Mouse (Mus musculus): ENCODE data around the gene Defb19. TPM values are rescaled to one million over a fixed set of nuclear protein-coding genes. Genes with fewer than 3 reads are reported as not detected.

Defb19 gene
- polyA plus RNA-seq, 1 experiment, result 946 TPM

GRCm38 (mm10) chr2:152608719-152609118, 28.6 kb upstream of the Defb19 start:
- no peak overlapping the region for H3K4me3 ChIP-seq (ENCODE audit: control insufficient read depth, low read depth, low read length)
- peaks cover 7% of the 10 kb centered on the region for H3K4me1 ChIP-seq (ENCODE audit: control insufficient read depth, insufficient read depth, low read length)
- H3K36me3 ChIP-seq (ENCODE audit: control insufficient read depth, insufficient read depth, low read length), result no peaks in the 10 kb centered on the region
- H3K27ac ChIP-seq (ENCODE audit: control insufficient read depth, insufficient read depth, low read depth, low read length), result no peak overlapping the region
- no peaks in the 10 kb centered on the region for H3K27me3 ChIP-seq (ENCODE audit: control insufficient read depth, insufficient read depth, low read length)
- TF ChIP-seq CTCF (IDR thresholded peaks at IDR 0.05; ENCODE audit: control insufficient read depth, insufficient read depth, insufficient replicate concordance, low read depth, low read length) (no peak), POLR2A (IDR thresholded peaks at IDR 0.05; ENCODE audit: control insufficient read depth, low read depth, low read length) (no peak)

- TF ChIP-seq POLR2A (IDR thresholded peaks at IDR 0.05; ENCODE audit: control insufficient read depth, low read depth, low read length), result no peak
- TF ChIP-seq CTCF (IDR thresholded peaks at IDR 0.05; ENCODE audit: control insufficient read depth, insufficient read depth, insufficient replicate concordance, low read depth, low read length), result no peak
- Histone ChIP-seq H3K27me3 (ENCODE audit: control insufficient read depth, insufficient read depth, low read length) (no peaks in the 10 kb centered on the region), H3K4me3 (ENCODE audit: control insufficient read depth, low read depth, low read length) (no peak overlapping the region), H3K4me1 (ENCODE audit: control insufficient read depth, insufficient read depth, low read length) (peaks cover 8% of the 10 kb centered on the region), H3K27ac (ENCODE audit: control insufficient read depth, insufficient read depth, low read depth, low read length) (no peak overlapping the region), H3K36me3 (ENCODE audit: control insufficient read depth, insufficient read depth, low read length) (no peaks in the 10 kb centered on the region)
Observed at GRCm38 (mm10) chr2:152607746-152608145, 27.6 kb upstream of the Defb19 start.

DNA sequence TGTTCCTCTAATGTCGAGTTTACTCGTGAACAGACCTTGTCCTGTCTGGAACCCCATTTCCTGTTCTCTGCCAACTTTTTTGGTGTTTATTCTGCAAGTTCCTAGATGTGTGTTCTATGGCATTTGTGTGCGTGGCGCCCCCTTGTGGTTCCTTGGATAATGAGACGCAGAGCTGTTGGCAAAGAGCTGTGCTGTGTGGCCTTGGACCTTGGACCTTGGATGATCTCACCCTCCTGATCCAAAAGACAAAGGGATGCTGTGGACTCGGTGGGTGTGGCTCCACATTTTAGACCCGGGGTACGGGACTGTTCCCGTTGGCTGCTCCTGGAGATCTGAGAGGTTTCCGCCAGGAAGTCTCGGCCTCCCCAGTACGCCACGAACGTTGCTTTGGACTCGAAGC, 23.9 kb upstream of the Defb19 start, which contains the start of gene Defb36:
Defb36 (plus strand) TSS at position 271 of the 400 bp plus-strand sequence.
- Histone ChIP-seq H3K27me3 (ENCODE audit: control insufficient read depth, insufficient read depth, low read length) (no peaks in the 10 kb centered on the region), H3K4me1 (ENCODE audit: control insufficient read depth, insufficient read depth, low read length) (peaks cover 12% of the 10 kb centered on the region), H3K4me3 (ENCODE audit: control insufficient read depth, low read depth, low read length) (peak within 1 kb of the TSS; percentile 56), H3K27ac (ENCODE audit: control insufficient read depth, insufficient read depth, low read depth, low read length) (peak within 1 kb of the TSS; percentile 47), H3K36me3 (ENCODE audit: control insufficient read depth, insufficient read depth, low read length) (no peaks in the 10 kb centered on the region)
- TF ChIP-seq POLR2A (IDR thresholded peaks at IDR 0.05; ENCODE audit: control insufficient read depth, low read depth, low read length) (0 out of 2 replicates have a peak, but pooled peaks have one; percentile 24), CTCF (IDR thresholded peaks at IDR 0.05; ENCODE audit: control insufficient read depth, insufficient read depth, insufficient replicate concordance, low read depth, low read length) (peak; percentile 76)

GRCm38 (mm10) chr2:152601275-152601960, 21.3 kb upstream of the Defb19 start:
- TF ChIP-seq CTCF (IDR thresholded peaks at IDR 0.05; ENCODE audit: control insufficient read depth, insufficient read depth, insufficient replicate concordance, low read depth, low read length) (peak; percentile 78; the same call in 1 of the 2 replicates), POLR2A (IDR thresholded peaks at IDR 0.05; ENCODE audit: control insufficient read depth, low read depth, low read length) (no peak)
- Histone ChIP-seq H3K4me1 (ENCODE audit: control insufficient read depth, insufficient read depth, low read length) (peaks cover 12% of the 10 kb centered on the region), H3K27ac (ENCODE audit: control insufficient read depth, insufficient read depth, low read depth, low read length) (no peak overlapping the region), H3K27me3 (ENCODE audit: control insufficient read depth, insufficient read depth, low read length) (no peaks in the 10 kb centered on the region), H3K36me3 (ENCODE audit: control insufficient read depth, insufficient read depth, low read length) (no peaks in the 10 kb centered on the region), H3K4me3 (ENCODE audit: control insufficient read depth, low read depth, low read length) (no peak overlapping the region)

- H3K27me3 ChIP-seq (ENCODE audit: control insufficient read depth, insufficient read depth, low read length), result no peaks in the 10 kb centered on the region
- H3K4me3 ChIP-seq (ENCODE audit: control insufficient read depth, low read depth, low read length), result no peak overlapping the region
- no peaks in the 10 kb centered on the region for H3K36me3 ChIP-seq (ENCODE audit: control insufficient read depth, insufficient read depth, low read length)
- no peak for TF ChIP-seq CTCF (IDR thresholded peaks at IDR 0.05; ENCODE audit: control insufficient read depth, insufficient read depth, insufficient replicate concordance, low read depth, low read length)
- no peak for TF ChIP-seq POLR2A (IDR thresholded peaks at IDR 0.05; ENCODE audit: control insufficient read depth, low read depth, low read length)
- H3K4me1 ChIP-seq (ENCODE audit: control insufficient read depth, insufficient read depth, low read length), result peaks cover 12% of the 10 kb centered on the region
- H3K27ac ChIP-seq (ENCODE audit: control insufficient read depth, insufficient read depth, low read depth, low read length), result peak overlapping the region; percentile 34; the same call in 1 of the 2 replicates
Observed at GRCm38 (mm10) chr2:152600076-152600475, 20.0 kb upstream of the Defb19 start.

DNA sequence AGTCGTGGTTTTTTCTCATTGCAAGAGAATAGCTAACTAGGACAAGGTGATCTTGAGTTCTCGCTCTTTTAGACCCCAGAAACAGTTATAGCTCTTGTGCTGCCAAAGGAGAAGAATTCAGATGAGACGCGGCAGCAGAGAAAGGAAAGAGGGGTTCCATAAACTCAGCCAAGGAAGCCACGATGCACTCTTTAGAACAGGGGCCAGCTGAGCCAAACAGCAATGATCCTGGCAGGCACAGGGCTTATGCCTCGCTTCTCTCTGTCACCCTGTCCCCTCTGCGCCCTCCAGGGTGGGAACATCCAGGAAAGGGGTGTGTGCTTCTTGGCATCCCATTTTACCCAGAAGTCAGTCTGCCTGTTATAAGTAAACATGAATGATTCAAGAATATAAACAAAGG, 19.2 kb upstream of the Defb19 start, which contains the start of gene Defb45:
Defb45 (minus strand) TSS at position 101 of the 400 bp plus-strand sequence.
- no peaks in the 10 kb centered on the region for H3K27me3 ChIP-seq (ENCODE audit: control insufficient read depth, insufficient read depth, low read length)
- no peaks in the 10 kb centered on the region for H3K36me3 ChIP-seq (ENCODE audit: control insufficient read depth, insufficient read depth, low read length)
- no peak within 1 kb of the TSS for H3K4me3 ChIP-seq (ENCODE audit: control insufficient read depth, low read depth, low read length)
- peaks cover 10% of the 10 kb centered on the region for H3K4me1 ChIP-seq (ENCODE audit: control insufficient read depth, insufficient read depth, low read length)
- TF ChIP-seq CTCF (IDR thresholded peaks at IDR 0.05; ENCODE audit: control insufficient read depth, insufficient read depth, insufficient replicate concordance, low read depth, low read length), result no peak
- H3K27ac ChIP-seq (ENCODE audit: control insufficient read depth, insufficient read depth, low read depth, low read length), result peak within 1 kb of the TSS; percentile 88

GRCm38 (mm10) chr2:152589021-152589420, 8.9 kb upstream of the Defb19 start:
- Histone ChIP-seq H3K4me1 (ENCODE audit: control insufficient read depth, insufficient read depth, low read length) (peaks cover 3% of the 10 kb centered on the region), H3K36me3 (ENCODE audit: control insufficient read depth, insufficient read depth, low read length) (no peaks in the 10 kb centered on the region), H3K4me3 (ENCODE audit: control insufficient read depth, low read depth, low read length) (no peak overlapping the region), H3K27ac (ENCODE audit: control insufficient read depth, insufficient read depth, low read depth, low read length) (0 out of 2 replicates have a peak overlapping the region, but pooled peaks have one; percentile 26), H3K27me3 (ENCODE audit: control insufficient read depth, insufficient read depth, low read length) (no peaks in the 10 kb centered on the region)
- TF ChIP-seq CTCF (IDR thresholded peaks at IDR 0.05; ENCODE audit: control insufficient read depth, insufficient read depth, insufficient replicate concordance, low read depth, low read length), result no peak
- no peak for TF ChIP-seq POLR2A (IDR thresholded peaks at IDR 0.05; ENCODE audit: control insufficient read depth, low read depth, low read length)
